Mouse (Mus musculus) ES-Bruce4 (cell line): ENCODE results near the gene Kctd7. TPM values are rescaled to one million over a fixed set of nuclear protein-coding genes. Genes with fewer than 3 reads are reported as not detected.

Experiments
- H3K27ac ChIP-seq: 2 replicates; pipeline ENCODE4 v1.5.1; 2012; ENCODE audit warnings: low read length, inconsistent platforms; ENCODE audit not compliant: insufficient read depth
- H3K27me3 ChIP-seq: 2 replicates; pipeline ENCODE4 v1.6.1; 2012; ENCODE audit warnings: mild to moderate bottlenecking, low read length, inconsistent platforms; ENCODE audit not compliant: control insufficient read depth, poor library complexity, insufficient read depth, severe bottlenecking
- H3K36me3 ChIP-seq: 2 replicates; pipeline ENCODE4 v1.6.1; 2012; ENCODE audit warnings: inconsistent platforms, mild to moderate bottlenecking, low read length, moderate library complexity; ENCODE audit not compliant: control insufficient read depth, poor library complexity, insufficient read depth, severe bottlenecking
- H3K4me1 ChIP-seq: one replicate; pipeline ENCODE4 v1.8.1; 2011; ENCODE audit warnings: low read length; ENCODE audit not compliant: control insufficient read depth, insufficient read depth
- H3K4me3 ChIP-seq: 2 replicates; pipeline ENCODE4 v1.5.1; 2011; ENCODE audit warnings: low read depth, mild to moderate bottlenecking, low read length
- H3K9ac ChIP-seq: 2 replicates; pipeline ENCODE4 v1.6.1; 2012; ENCODE audit warnings: low read depth, mild to moderate bottlenecking, inconsistent platforms; ENCODE audit not compliant: poor library complexity, severe bottlenecking
- H3K9me3 ChIP-seq: replicated peaks from 2 replicates; pipeline ENCODE4 v1.6.1; 2012; ENCODE audit warnings: mild to moderate bottlenecking, low read length, inconsistent platforms; ENCODE audit not compliant: control insufficient read depth, poor library complexity, insufficient read depth, severe bottlenecking
- CTCF ChIP-seq: IDR thresholded peaks from one replicate; pipeline ENCODE4 v1.8.1; 2011; ENCODE audit warnings: low read depth, low read length
- EP300 ChIP-seq: IDR thresholded peaks from 2 replicates; pipeline ENCODE4 v1.6.1; 2011; ENCODE audit warnings: low read depth, low read length; ENCODE audit not compliant: insufficient read depth
- POLR2A ChIP-seq: IDR thresholded peaks from one replicate; pipeline ENCODE4 v1.8.1; 2011; ENCODE audit warnings: low read length; ENCODE audit not compliant: insufficient read depth
- polyA plus RNA-seq: library from polyadenylated mRNA; stranded (reverse); fragments of >200 nt; gene quantifications from 2 replicates; pipeline ENCODE4 v1.2.4, GENCODE M21; 2011; ENCODE audit warnings: low read depth; ENCODE audit not compliant: missing spikeins, insufficient read depth, insufficient read length

The Kctd7 gene
- polyA plus RNA-seq, result 0.97 and 1.8 TPM in 2 replicates

GRCm38 (mm10) chr5:130144334-130145312 lies at the start of gene Kctd7:
TSS of gene Kctd7 (plus strand) at chr5:130144861.
- TF ChIP-seq CTCF (peak; percentile 48), POLR2A (no peak)
- Histone ChIP-seq H3K27ac (no peak within 1 kb of the TSS), H3K27me3 (no peaks in the 10 kb centered on the region), H3K4me3 (peak within 1 kb of the TSS; percentile 67), H3K4me1 (peaks cover 2% of the 10 kb centered on the region), H3K36me3 (no peaks in the 10 kb centered on the region), H3K9me3 (no peaks in the 10 kb centered on the region), H3K9ac (no peak within 1 kb of the TSS)

- H3K27me3 ChIP-seq, result no peaks in the 10 kb centered on the region
- no peaks in the 10 kb centered on the region for H3K9me3 ChIP-seq
- no peak overlapping the region for H3K9ac ChIP-seq
- peaks cover 2% of the 10 kb centered on the region for H3K4me1 ChIP-seq
- H3K27ac ChIP-seq, result no peak overlapping the region
- TF ChIP-seq POLR2A (no peak), EP300 (no peak), CTCF (peak; percentile 10)
- H3K4me3 ChIP-seq, result no peak overlapping the region
- H3K36me3 ChIP-seq, result no peaks in the 10 kb centered on the region
Observed at GRCm38 (mm10) chr5:130096754-130097153, 47.9 kb upstream of the Kctd7 start.

- H3K27ac ChIP-seq, result no peak overlapping the region
- no peaks in the 10 kb centered on the region for H3K27me3 ChIP-seq
- no peak for TF ChIP-seq CTCF
- no peak for TF ChIP-seq POLR2A
- no peak for TF ChIP-seq EP300
- H3K36me3 ChIP-seq, result peaks cover 9% of the 10 kb centered on the region
- H3K4me3 ChIP-seq, result no peak overlapping the region
- H3K9ac ChIP-seq, result no peak overlapping the region
- H3K4me1 ChIP-seq, result no peaks in the 10 kb centered on the region
- H3K9me3 ChIP-seq, result no peaks in the 10 kb centered on the region
Observed at GRCm38 (mm10) chr5:130097837-130098236, 46.8 kb upstream of the Kctd7 start.

- Histone ChIP-seq H3K4me3 (no peak overlapping the region), H3K9me3 (no peaks in the 10 kb centered on the region), H3K27me3 (no peaks in the 10 kb centered on the region), H3K9ac (no peak overlapping the region), H3K4me1 (no peaks in the 10 kb centered on the region), H3K36me3 (peaks cover 19% of the 10 kb centered on the region), H3K27ac (no peak overlapping the region)
- TF ChIP-seq CTCF (no peak), POLR2A (no peak), EP300 (no peak)
Observed at GRCm38 (mm10) chr5:130101724-130102123, 42.9 kb upstream of the Kctd7 start.

- H3K27ac ChIP-seq, result no peak overlapping the region
- H3K27me3 ChIP-seq, result no peaks in the 10 kb centered on the region
- no peak overlapping the region for H3K4me3 ChIP-seq
- H3K9me3 ChIP-seq, result no peaks in the 10 kb centered on the region
- H3K4me1 ChIP-seq, result no peaks in the 10 kb centered on the region
- H3K9ac ChIP-seq, result no peak overlapping the region
- TF ChIP-seq CTCF (no peak), POLR2A (no peak), EP300 (no peak)
- H3K36me3 ChIP-seq, result peaks cover 10% of the 10 kb centered on the region; the same call in 1 of the 2 replicates
Observed at GRCm38 (mm10) chr5:130109348-130109747, 35.3 kb upstream of the Kctd7 start.
